Mouse (Mus musculus): ENCODE data around the gene Krtcap2. TPM values are rescaled to one million over a fixed set of nuclear protein-coding genes. Genes with fewer than 3 reads are reported as not detected.

Krtcap2 gene
- polyA plus RNA-seq, 1 experiment from 2014 or later, result 196 TPM

DNA sequence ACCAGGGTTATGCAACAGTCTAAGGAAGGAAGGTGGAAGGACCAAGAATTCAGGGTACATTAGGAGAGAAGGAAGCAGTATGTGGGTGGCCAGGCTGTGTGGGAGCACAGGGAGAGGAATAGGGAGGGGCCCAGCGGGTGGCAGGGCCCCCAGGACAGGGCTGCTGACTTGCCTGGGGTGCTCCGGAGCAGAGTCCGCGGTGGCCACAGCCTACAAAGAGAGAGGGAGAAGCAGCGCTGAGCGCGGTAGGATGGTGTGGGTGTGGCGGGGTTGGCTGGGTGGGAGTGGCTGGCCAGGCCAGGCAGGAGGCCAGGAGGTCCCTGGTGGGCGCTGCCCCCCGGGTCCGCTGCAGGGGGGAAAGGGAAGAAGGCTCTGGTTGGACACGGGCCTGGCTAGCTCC is 7.3 kb upstream of the Krtcap2 start:
- H3K27me3 ChIP-seq, result no peaks in the 10 kb centered on the region
- no peak overlapping the region for H3K27ac ChIP-seq (replicated peaks)
- no peak for ATAC-seq (ENCODE audit: low FRiP score, low read depth)
- no peaks in the 10 kb centered on the region for H3K9me3 ChIP-seq
- peaks cover 15% of the 10 kb centered on the region for H3K4me1 ChIP-seq (replicated peaks)
- H3K4me3 ChIP-seq, result no peak overlapping the region
- 78% methylated on average over 7 of the region's 12 CpGs for WGBS
- H3K9ac ChIP-seq, result no peak overlapping the region
- H3K36me3 ChIP-seq, result peaks cover 87% of the 10 kb centered on the region
- H3K4me2 ChIP-seq, result no peak overlapping the region

DNA sequence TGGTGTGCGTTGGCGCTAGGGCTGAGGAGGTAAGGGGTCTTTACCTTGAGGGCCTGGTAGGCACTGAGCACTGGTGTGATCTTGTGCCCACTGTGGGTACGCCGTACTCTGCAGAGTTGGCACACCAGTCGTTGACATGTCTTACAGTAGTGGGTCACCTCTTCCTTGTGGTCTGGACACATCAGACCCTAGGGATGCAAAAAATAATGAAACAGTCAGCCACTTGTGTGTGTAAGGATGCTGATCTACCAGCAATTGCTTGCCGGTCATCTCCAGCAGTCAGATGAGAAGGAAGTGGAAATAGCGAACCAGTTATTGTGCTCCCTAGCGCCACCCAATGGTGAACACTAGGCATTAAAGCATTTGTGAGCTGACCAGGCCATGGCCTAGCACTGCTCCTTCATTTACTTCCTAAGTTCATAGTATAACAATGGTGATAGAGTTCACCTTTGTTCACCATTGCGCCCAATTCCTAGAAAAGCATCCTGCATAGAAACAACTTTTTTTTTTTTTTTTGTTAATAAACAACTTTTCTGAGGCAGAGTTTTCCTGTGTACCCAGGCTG is 3.4 kb upstream of the Krtcap2 start:
- Histone ChIP-seq H3K9ac (no peak overlapping the region), H3K27me3 (no peaks in the 10 kb centered on the region), H3K4me1 (replicated peaks) (peaks cover 40% of the 10 kb centered on the region), H3K4me3 (no peak overlapping the region), H3K36me3 (peaks cover 50% of the 10 kb centered on the region), H3K4me2 (0 out of 2 replicates have a peak overlapping the region, but pooled peaks have one; percentile 88), H3K27ac (replicated peaks) (no peak overlapping the region), H3K9me3 (no peaks in the 10 kb centered on the region)
- no peak for ATAC-seq (ENCODE audit: low FRiP score, low read depth)
- 71% methylated on average over 9 of the region's 9 CpGs for WGBS

DNA sequence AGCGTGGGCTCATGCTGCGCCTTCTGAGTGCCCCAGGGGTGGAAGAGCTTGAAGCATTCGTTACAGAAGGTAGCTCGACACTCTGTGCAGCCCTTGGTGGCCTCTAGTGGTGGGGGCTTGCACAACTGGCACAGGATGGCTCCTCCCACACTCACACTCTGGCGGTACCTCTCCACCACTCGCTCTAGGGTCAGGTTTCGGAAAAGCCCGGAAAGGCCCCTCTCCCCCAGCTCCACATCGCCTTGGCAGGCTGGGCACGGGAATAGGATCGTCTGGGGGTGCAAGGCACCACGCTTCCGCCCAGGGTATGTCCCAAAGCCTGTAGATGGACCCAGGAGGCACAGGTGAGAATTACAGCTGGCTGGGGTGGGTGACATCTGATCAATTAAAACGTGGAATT is 2.2 kb upstream of the Krtcap2 start:
- Histone ChIP-seq H3K9ac (peak overlapping the region; percentile 71), H3K27me3 (no peaks in the 10 kb centered on the region), H3K9me3 (no peaks in the 10 kb centered on the region), H3K4me2 (peak overlapping the region; percentile 88), H3K4me1 (replicated peaks) (peaks cover 47% of the 10 kb centered on the region), H3K4me3 (peak overlapping the region; percentile 88), H3K36me3 (peaks cover 38% of the 10 kb centered on the region), H3K27ac (replicated peaks) (peak overlapping the region; percentile 96)
- no peak for ATAC-seq (ENCODE audit: low FRiP score, low read depth)
- 9% methylated on average over 14 of the region's 14 CpGs for WGBS

DNA sequence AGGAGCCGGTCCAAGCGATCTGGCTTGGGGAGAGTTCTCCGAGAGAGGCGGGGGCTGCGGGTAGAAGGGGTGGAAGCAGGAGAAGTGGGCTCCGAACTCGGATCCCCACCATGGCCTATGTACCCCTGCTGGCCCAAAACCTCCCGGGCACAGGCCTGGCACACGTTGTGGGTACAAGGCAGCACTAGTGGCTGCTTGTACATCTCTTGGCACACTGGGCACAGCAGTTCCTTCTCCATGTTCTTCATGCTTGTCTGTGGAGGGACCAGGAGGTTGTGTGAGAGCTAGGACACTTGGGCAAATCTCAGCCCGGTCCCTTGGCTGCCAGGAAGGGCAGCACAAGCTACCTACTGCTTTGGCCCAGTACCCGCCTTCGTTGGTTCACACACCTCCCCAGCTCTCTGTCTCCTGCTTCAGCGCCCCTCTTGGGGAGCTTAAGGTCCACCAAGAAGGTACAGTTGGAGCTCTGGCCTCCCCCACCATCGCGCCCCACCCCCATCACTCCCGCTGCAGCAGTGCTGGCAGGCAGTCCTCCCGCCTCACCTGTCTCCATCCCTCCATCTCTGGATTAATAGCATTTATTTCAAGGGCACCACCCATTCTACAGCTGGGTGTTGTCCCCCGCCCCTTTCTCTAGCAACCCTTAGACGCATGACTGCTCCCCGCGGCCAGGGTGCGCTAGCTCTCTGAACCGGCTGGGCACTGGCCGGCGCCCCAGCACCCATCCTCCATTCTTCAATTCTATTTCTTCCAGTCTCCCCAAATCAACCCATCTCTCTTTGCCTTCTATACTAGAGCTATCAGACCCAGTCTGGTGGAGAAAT is 1.4 kb upstream of the Krtcap2 start:
- Histone ChIP-seq H3K9ac (peak overlapping the region; percentile 71), H3K27ac (replicated peaks) (peak overlapping the region; percentile 96), H3K9me3 (no peaks in the 10 kb centered on the region), H3K36me3 (peaks cover 31% of the 10 kb centered on the region), H3K4me3 (peak overlapping the region; percentile 88), H3K4me1 (replicated peaks) (peaks cover 47% of the 10 kb centered on the region), H3K4me2 (peak overlapping the region; percentile 88), H3K27me3 (no peaks in the 10 kb centered on the region)
- ATAC-seq (ENCODE audit: low FRiP score, low read depth), result peak; percentile 35
- whole genome bisulfite sequencing, result 11% methylated on average over 25 of the region's 25 CpGs

DNA sequence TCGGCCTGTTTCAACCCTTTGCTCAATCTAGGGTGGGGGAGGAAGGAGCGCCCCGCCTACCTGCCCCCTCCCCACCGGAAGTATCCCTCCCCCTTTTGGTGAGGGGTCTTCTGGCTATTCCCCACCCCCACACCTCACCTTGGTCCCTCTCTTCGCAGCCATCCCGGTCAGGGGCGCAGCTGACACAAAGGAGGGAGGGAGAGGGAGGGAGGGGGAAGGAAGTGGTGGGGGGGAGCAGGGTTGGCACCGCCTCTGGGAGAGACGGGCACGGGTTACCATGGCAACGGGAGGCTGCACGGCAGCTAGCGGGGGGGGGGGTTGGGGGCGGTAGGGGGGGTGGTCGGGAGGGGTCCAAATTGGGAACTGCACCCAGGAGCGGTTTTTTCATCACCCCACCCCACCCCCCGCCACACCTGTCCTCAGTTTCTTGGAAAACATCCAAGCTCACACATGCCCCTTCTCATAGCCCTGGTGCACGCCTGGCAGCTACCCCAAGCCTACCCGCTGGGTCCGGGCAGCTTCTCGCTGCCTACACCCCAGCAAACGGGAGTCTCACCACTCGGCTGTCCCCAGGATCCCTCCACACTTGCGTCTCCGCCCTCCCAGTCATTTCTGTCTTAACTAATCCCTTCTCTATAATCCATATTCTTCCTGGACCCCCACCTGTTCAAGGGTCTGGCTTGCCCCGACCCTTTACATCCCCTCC is 631 bp upstream of the Krtcap2 start:
- peak overlapping the region; percentile 96 for H3K27ac ChIP-seq (replicated peaks)

DNA sequence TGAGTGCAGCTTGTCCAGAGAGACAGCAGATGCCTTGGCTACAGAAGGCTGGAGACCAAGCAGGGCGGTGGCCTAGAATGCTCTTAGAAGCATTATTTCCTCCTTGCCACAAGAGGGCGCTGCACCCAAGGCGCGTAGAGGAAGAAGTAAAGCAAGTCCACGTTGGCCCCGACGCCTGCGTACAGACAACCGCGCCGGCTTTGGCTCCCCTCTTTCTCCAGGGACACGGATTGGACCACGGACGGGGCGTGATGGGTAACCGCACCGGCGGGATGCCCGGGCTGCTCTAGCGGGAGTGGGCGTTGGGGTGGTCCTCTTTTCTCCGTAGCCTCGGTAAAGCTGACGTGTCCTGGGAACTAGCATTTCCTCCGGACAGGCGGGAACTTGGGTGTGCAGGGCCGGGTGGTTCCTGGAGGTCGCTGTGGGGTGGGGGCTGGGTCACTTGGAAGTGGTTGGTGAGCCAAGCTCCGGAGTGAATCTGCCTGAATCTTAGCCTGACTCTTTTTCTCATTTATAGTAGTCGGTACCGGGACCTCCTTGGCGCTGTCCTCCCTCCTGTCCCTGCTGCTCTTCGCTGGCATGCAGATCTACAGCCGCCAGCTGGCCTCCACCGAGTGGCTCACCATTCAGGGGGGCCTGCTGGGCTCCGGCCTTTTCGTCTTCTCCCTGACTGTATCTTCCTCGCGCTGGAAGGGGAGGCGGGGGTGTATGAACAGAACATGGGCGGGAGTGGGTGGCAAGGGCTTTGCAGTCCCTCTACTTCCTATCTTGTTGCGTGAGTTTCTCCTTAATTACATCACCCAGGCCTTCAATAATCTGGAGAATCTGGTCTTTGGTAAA is 715 bp downstream of the Krtcap2 start, which contains the start of gene Trim46:
TSS of gene Trim46 (minus strand) at position 49 of the 840 bp plus-strand sequence.
- Histone ChIP-seq H3K4me1 (replicated peaks) (peaks cover 58% of the 10 kb centered on the region), H3K9ac (peak within 1 kb of the TSS; percentile 71), H3K27me3 (no peaks in the 10 kb centered on the region), H3K36me3 (peaks cover 13% of the 10 kb centered on the region), H3K9me3 (no peaks in the 10 kb centered on the region), H3K4me2 (peak within 1 kb of the TSS; percentile 88), H3K4me3 (peak within 1 kb of the TSS; percentile 88), H3K27ac (replicated peaks) (peak within 1 kb of the TSS; percentile 96)
- peak; percentile 68 for ATAC-seq (ENCODE audit: low FRiP score, low read depth)
- under 1% methylated on average over 42 of the region's 42 CpGs for WGBS

More for the DNA sequence above, 631 bp upstream of the Krtcap2 start:
- Histone ChIP-seq H3K4me3 (peak overlapping the region; percentile 88), H3K4me1 (replicated peaks) (peaks cover 47% of the 10 kb centered on the region), H3K27me3 (no peaks in the 10 kb centered on the region), H3K9me3 (no peaks in the 10 kb centered on the region), H3K4me2 (peak overlapping the region; percentile 88), H3K9ac (peak overlapping the region; percentile 71), H3K36me3 (peaks cover 26% of the 10 kb centered on the region)
- 1% methylated on average over 17 of the region's 26 CpGs for WGBS
- ATAC-seq (ENCODE audit: low FRiP score, low read depth), result peak; percentile 68

DNA sequence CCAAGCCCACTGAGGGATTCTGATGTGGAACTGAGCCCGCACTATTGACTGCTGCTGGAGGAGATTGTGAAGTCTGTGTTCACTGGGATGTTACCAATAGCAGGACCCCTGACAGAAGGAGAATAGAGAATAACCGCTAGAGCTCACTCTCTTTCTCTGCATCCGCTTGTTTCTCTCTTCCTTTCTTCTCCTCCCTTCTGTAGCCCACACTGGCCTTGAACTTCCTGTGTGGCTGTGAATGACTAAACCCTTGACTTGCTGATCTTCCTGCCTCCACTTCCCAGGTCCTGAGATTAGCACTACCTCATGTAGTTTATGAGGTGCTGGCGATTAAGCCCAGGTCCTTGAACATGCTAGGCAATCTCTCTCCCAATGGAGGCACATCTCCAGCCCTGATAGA is 1.7 kb downstream of the Krtcap2 start:
- Histone ChIP-seq H3K27ac (replicated peaks) (no peak overlapping the region), H3K27me3 (no peaks in the 10 kb centered on the region), H3K9ac (peak overlapping the region; percentile 71; the same call in 1 of the 2 replicates), H3K4me1 (replicated peaks) (peaks cover 56% of the 10 kb centered on the region), H3K4me2 (peak overlapping the region; percentile 88), H3K36me3 (0 out of 2 replicates have a peak, but pooled peaks cover 4% of the 10 kb centered on the region), H3K9me3 (no peaks in the 10 kb centered on the region), H3K4me3 (peak overlapping the region; percentile 88)
- 88% methylated on average over 4 of the region's 4 CpGs for WGBS
- ATAC-seq (ENCODE audit: low FRiP score, low read depth), result no peak

DNA sequence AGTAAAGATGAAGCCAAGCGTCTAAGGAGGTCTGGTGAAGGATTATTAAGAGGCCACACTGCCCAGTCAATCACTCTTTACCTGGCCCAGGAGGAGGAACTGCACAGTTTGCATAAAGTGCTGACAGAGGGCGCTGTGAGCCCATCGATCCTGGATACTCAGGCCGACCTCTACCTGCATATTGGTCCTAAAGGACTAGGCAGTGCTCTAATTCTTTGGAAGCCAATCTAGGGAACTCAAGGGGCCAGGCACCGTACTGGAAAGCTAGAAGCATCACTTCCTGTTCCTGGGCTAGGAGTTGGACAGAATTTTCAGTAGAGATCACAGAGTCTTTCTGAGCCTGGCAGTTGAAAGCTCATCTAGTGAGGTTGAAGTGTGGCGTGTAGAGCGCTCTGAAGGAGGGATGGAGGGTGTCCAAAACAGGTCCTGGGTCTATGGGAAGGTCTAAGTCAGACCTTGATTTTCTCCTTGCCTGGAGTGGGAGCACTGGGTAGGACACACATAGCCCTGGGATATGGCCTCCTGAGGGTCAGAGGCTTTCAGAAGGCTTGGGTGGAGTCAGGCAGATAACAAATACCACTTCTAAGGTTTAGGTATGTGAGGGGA is 4.8 kb downstream of the Krtcap2 start:
- WGBS, result 23% methylated on average over 7 of the region's 7 CpGs
- Histone ChIP-seq H3K27me3 (no peaks in the 10 kb centered on the region), H3K4me2 (no peak overlapping the region), H3K36me3 (0 out of 2 replicates have a peak, but pooled peaks cover 4% of the 10 kb centered on the region), H3K9me3 (no peaks in the 10 kb centered on the region), H3K27ac (replicated peaks) (no peak overlapping the region), H3K9ac (no peak overlapping the region), H3K4me3 (no peak overlapping the region), H3K4me1 (replicated peaks) (peaks cover 35% of the 10 kb centered on the region)
- no peak for ATAC-seq (ENCODE audit: low FRiP score, low read depth)

DNA sequence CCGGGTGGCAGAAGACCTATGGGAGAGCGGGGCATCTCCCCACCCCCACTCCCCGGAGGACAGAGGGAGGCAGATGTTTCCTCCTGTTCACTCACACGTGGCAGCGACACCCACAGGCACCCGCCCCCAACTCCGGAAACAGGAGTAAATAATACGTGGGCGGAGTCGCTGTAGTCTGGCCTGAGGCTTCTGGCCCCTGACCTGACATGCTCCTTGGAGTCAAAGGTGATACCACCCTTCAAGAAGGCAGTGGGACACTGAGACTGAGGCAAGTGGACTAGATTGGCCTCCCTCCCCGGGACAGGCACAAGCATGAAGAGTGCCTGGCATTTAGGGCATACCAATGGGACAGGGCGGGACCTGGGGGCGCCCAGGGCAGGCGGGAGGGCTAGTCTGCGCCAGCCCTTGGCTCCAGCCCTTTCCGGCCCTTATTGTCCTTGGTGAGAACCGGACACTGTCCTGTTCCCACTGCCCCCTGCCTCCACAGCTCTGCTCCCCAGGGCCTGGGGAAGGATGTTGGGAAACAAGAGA is 5.7 kb downstream of the Krtcap2 start:
- H3K4me2 ChIP-seq, result peak overlapping the region; percentile 35
- H3K4me3 ChIP-seq, result no peak overlapping the region
- no peak overlapping the region for H3K27ac ChIP-seq (replicated peaks)
- 0 out of 2 replicates have a peak, but pooled peaks cover 4% of the 10 kb centered on the region for H3K36me3 ChIP-seq
- H3K27me3 ChIP-seq, result no peaks in the 10 kb centered on the region
- no peaks in the 10 kb centered on the region for H3K9me3 ChIP-seq
- peaks cover 30% of the 10 kb centered on the region for H3K4me1 ChIP-seq (replicated peaks)
- ATAC-seq (ENCODE audit: low FRiP score, low read depth), result 0 out of 2 replicates have a peak, but pooled peaks have one; percentile 21
- 13% methylated on average over 17 of the region's 17 CpGs for WGBS
- no peak overlapping the region for H3K9ac ChIP-seq

DNA sequence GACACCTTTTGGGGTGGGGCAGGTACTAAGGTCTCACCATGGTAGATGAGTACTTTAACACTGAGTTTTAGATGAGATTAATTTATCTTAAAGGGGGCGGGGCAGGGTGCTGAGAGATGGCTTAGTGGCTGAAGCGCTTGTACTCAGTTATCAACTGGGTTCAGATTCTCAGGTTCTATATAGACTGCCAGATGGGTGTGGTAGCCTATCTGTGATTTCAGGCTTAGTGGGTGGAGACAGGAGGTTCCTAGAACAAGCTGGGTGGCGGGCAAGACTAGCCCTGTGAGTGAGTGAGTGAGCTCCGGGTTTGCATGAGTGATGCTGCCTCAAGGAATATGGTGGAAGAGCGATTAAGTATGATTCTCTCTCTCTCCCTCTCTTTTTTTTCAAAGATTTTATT is 9.2 kb downstream of the Krtcap2 start:
- no peak overlapping the region for H3K4me3 ChIP-seq
- ATAC-seq (ENCODE audit: low FRiP score, low read depth), result no peak
- peaks cover 14% of the 10 kb centered on the region for H3K4me1 ChIP-seq (replicated peaks)
- H3K9ac ChIP-seq, result no peak overlapping the region
- no peaks in the 10 kb centered on the region for H3K36me3 ChIP-seq
- no peaks in the 10 kb centered on the region for H3K9me3 ChIP-seq
- H3K4me2 ChIP-seq, result no peak overlapping the region
- 91% methylated on average over 5 of the region's 5 CpGs for WGBS
- no peaks in the 10 kb centered on the region for H3K27me3 ChIP-seq
- H3K27ac ChIP-seq (replicated peaks), result no peak overlapping the region

DNA sequence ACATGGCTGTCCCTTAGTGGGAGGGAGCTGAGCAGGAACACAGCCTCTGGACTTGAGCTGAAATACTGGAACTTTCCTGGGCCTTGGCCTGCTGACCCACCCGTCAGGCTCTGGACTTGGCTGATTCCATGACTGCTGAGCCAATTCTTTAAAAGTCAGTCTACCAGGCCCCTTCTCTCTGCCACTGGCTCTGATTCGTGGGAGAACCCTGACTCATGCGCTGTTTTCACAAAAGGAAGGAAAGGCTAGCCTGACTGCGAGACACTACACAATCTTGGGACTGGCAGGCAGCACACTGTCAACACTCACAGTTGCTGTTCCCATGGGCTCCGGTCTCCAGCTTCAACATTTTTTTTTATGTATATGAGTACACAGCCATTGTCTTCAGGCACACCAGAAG is 10.4 kb downstream of the Krtcap2 start:
- no peak for ATAC-seq (ENCODE audit: low FRiP score, low read depth)
- Histone ChIP-seq H3K4me2 (no peak overlapping the region), H3K27me3 (no peaks in the 10 kb centered on the region), H3K36me3 (no peaks in the 10 kb centered on the region), H3K4me3 (no peak overlapping the region), H3K4me1 (replicated peaks) (peaks cover 6% of the 10 kb centered on the region), H3K27ac (replicated peaks) (no peak overlapping the region), H3K9ac (no peak overlapping the region), H3K9me3 (no peaks in the 10 kb centered on the region)
- WGBS, result 87% methylated on average over 5 of the region's 5 CpGs
